Mouse (Mus musculus): Measurements from ENCODE around the gene Lrrc8d. TPM values are rescaled to one million over a fixed set of nuclear protein-coding genes. Genes with fewer than 3 reads are reported as not detected.

Lrrc8d gene
- total RNA-seq, 1 experiment from 2014 or later: 43.2 TPM

GRCm38 (mm10) chr5:105710473-105710872 is 10.7 kb downstream of the Lrrc8d start:
- no peak for ATAC-seq (ENCODE audit: extremely low read depth, insufficient number of reproducible peaks, low FRiP score, poor library complexity, severe bottlenecking)

GRCm38 (mm10) chr5:105714446-105714845 is 14.7 kb downstream of the Lrrc8d start:
- no peak for ATAC-seq (ENCODE audit: extremely low read depth, insufficient number of reproducible peaks, low FRiP score, poor library complexity, severe bottlenecking)

- ATAC-seq (ENCODE audit: extremely low read depth, insufficient number of reproducible peaks, low FRiP score, poor library complexity, severe bottlenecking): no peak
Measured at GRCm38 (mm10) chr5:105715095-105715494, 15.3 kb downstream of the Lrrc8d start.

- ATAC-seq (ENCODE audit: extremely low read depth, insufficient number of reproducible peaks, low FRiP score, poor library complexity, severe bottlenecking): no peak
Measured at GRCm38 (mm10) chr5:105715531-105716124, 15.9 kb downstream of the Lrrc8d start.

- ATAC-seq (ENCODE audit: extremely low read depth, insufficient number of reproducible peaks, low FRiP score, poor library complexity, severe bottlenecking): no peak
Measured at GRCm38 (mm10) chr5:105717294-105717693, 17.5 kb downstream of the Lrrc8d start.

- ATAC-seq (ENCODE audit: extremely low read depth, insufficient number of reproducible peaks, low FRiP score, poor library complexity, severe bottlenecking): peak; percentile 84
Measured at GRCm38 (mm10) chr5:105718138-105718670, 18.4 kb downstream of the Lrrc8d start.

- ATAC-seq (ENCODE audit: extremely low read depth, insufficient number of reproducible peaks, low FRiP score, poor library complexity, severe bottlenecking): no peak
Measured at GRCm38 (mm10) chr5:105721267-105721666, 21.5 kb downstream of the Lrrc8d start.

- ATAC-seq (ENCODE audit: extremely low read depth, insufficient number of reproducible peaks, low FRiP score, poor library complexity, severe bottlenecking): no peak
Measured at GRCm38 (mm10) chr5:105722807-105723206, 23.0 kb downstream of the Lrrc8d start.

- no peak for ATAC-seq (ENCODE audit: extremely low read depth, insufficient number of reproducible peaks, low FRiP score, poor library complexity, severe bottlenecking)
Measured at GRCm38 (mm10) chr5:105730193-105730831, 30.5 kb downstream of the Lrrc8d start.

GRCm38 (mm10) chr5:105731173-105731626 is 31.4 kb downstream of the Lrrc8d start:
- no peak; the same call in 1 of the 2 replicates for ATAC-seq (ENCODE audit: extremely low read depth, insufficient number of reproducible peaks, low FRiP score, poor library complexity, severe bottlenecking)

GRCm38 (mm10) chr5:105731627-105732432 is 32.1 kb downstream of the Lrrc8d start:
- peak; percentile 83 for ATAC-seq (ENCODE audit: extremely low read depth, insufficient number of reproducible peaks, low FRiP score, poor library complexity, severe bottlenecking)

GRCm38 (mm10) chr5:105732433-105732891 is 32.7 kb downstream of the Lrrc8d start:
- ATAC-seq (ENCODE audit: extremely low read depth, insufficient number of reproducible peaks, low FRiP score, poor library complexity, severe bottlenecking): peak; percentile 14; the same call in 1 of the 2 replicates

- ATAC-seq (ENCODE audit: extremely low read depth, insufficient number of reproducible peaks, low FRiP score, poor library complexity, severe bottlenecking): no peak
Measured at GRCm38 (mm10) chr5:105733226-105733625, 33.5 kb downstream of the Lrrc8d start.

GRCm38 (mm10) chr5:105736365-105736764 is 36.6 kb downstream of the Lrrc8d start:
- no peak for ATAC-seq (ENCODE audit: extremely low read depth, insufficient number of reproducible peaks, low FRiP score, poor library complexity, severe bottlenecking)

GRCm38 (mm10) chr5:105737145-105737544 is 37.4 kb downstream of the Lrrc8d start:
- ATAC-seq (ENCODE audit: extremely low read depth, insufficient number of reproducible peaks, low FRiP score, poor library complexity, severe bottlenecking): no peak

GRCm38 (mm10) chr5:105740437-105740836 is 40.7 kb downstream of the Lrrc8d start:
- ATAC-seq (ENCODE audit: extremely low read depth, insufficient number of reproducible peaks, low FRiP score, poor library complexity, severe bottlenecking): no peak

- no peak for ATAC-seq (ENCODE audit: extremely low read depth, insufficient number of reproducible peaks, low FRiP score, poor library complexity, severe bottlenecking)
Measured at GRCm38 (mm10) chr5:105742641-105743040, 42.9 kb downstream of the Lrrc8d start.

- no peak for ATAC-seq (ENCODE audit: extremely low read depth, insufficient number of reproducible peaks, low FRiP score, poor library complexity, severe bottlenecking)
Measured at GRCm38 (mm10) chr5:105745324-105745723, 45.6 kb downstream of the Lrrc8d start.

GRCm38 (mm10) chr5:105745927-105746454 is 46.2 kb downstream of the Lrrc8d start:
- ATAC-seq (ENCODE audit: extremely low read depth, insufficient number of reproducible peaks, low FRiP score, poor library complexity, severe bottlenecking): no peak
